Mouse (Mus musculus): ENCODE measurements around the gene Creld2. TPM values are rescaled to one million over a fixed set of nuclear protein-coding genes. Genes with fewer than 3 reads are reported as not detected.
A peak's percentile ranks its signal among the peaks of the same experiment; 100 is the strongest.

Gene Creld2
- polyA plus RNA-seq, 1 experiment from 2014 or later = 71.9 TPM

GRCm38 (mm10) chr15:88864270-88865030 lies 45.0 kb downstream of the Creld2 start:
- Histone ChIP-seq H3K4me3 (peak overlapping the region; percentile 95), H3K36me3 (peaks cover 15% of the 10 kb centered on the region), H3K9me3 (no peaks in the 10 kb centered on the region), H3K4me2 (replicated peaks) (peak overlapping the region; percentile 97), H3K9ac (peak overlapping the region; percentile 90), H3K27me3 (no peaks in the 10 kb centered on the region), H3K4me1 (peaks cover 36% of the 10 kb centered on the region), H3K27ac (peak overlapping the region; percentile 96)
- ATAC-seq (ENCODE audit: insufficient number of reproducible peaks, insufficient read depth, low FRiP score, low TSS enrichment) = peak; percentile 50
- 15% methylated on average over 22 of the region's 22 CpGs for WGBS

- Histone ChIP-seq H3K36me3 (peaks cover 15% of the 10 kb centered on the region), H3K9ac (no peak overlapping the region), H3K9me3 (no peaks in the 10 kb centered on the region), H3K27me3 (no peaks in the 10 kb centered on the region), H3K4me3 (0 out of 2 replicates have a peak overlapping the region, but pooled peaks have one; percentile 95), H3K4me2 (replicated peaks) (peak overlapping the region; percentile 97), H3K27ac (no peak overlapping the region), H3K4me1 (peaks cover 36% of the 10 kb centered on the region)
- WGBS = 79% methylated on average over 14 of the region's 14 CpGs
- ATAC-seq (ENCODE audit: insufficient number of reproducible peaks, insufficient read depth, low FRiP score, low TSS enrichment) = no peak
Measured at GRCm38 (mm10) chr15:88865061-88865460, 45.6 kb downstream of the Creld2 start.

GRCm38 (mm10) chr15:88865888-88866695 lies 46.6 kb downstream of the Creld2 start:
- H3K4me2 ChIP-seq (replicated peaks) = no peak overlapping the region
- no peak overlapping the region for H3K27ac ChIP-seq
- H3K4me1 ChIP-seq = peaks cover 36% of the 10 kb centered on the region
- H3K36me3 ChIP-seq = peaks cover 15% of the 10 kb centered on the region
- H3K9me3 ChIP-seq = no peaks in the 10 kb centered on the region
- ATAC-seq (ENCODE audit: insufficient number of reproducible peaks, insufficient read depth, low FRiP score, low TSS enrichment) = no peak
- 76% methylated on average over 4 of the region's 4 CpGs for WGBS
- H3K4me3 ChIP-seq = no peak overlapping the region
- H3K9ac ChIP-seq = no peak overlapping the region
- no peaks in the 10 kb centered on the region for H3K27me3 ChIP-seq

- Histone ChIP-seq H3K36me3 (peaks cover 15% of the 10 kb centered on the region), H3K4me3 (no peak overlapping the region), H3K4me1 (peaks cover 31% of the 10 kb centered on the region), H3K9me3 (no peaks in the 10 kb centered on the region), H3K4me2 (replicated peaks) (no peak overlapping the region), H3K27ac (peak overlapping the region; percentile 38; the same call in 1 of the 2 replicates), H3K9ac (peak overlapping the region; percentile 4; the same call in 1 of the 2 replicates), H3K27me3 (no peaks in the 10 kb centered on the region)
- ATAC-seq (ENCODE audit: insufficient number of reproducible peaks, insufficient read depth, low FRiP score, low TSS enrichment) = no peak
- 44% methylated on average over 7 of the region's 7 CpGs for WGBS
Measured at GRCm38 (mm10) chr15:88866934-88867356, 47.5 kb downstream of the Creld2 start.

GRCm38 (mm10) chr15:88867368-88868023 lies 48.0 kb downstream of the Creld2 start:
- WGBS = 8% methylated on average over 5 of the region's 5 CpGs
- no peak overlapping the region for H3K4me2 ChIP-seq (replicated peaks)
- H3K36me3 ChIP-seq = peaks cover 15% of the 10 kb centered on the region
- peak overlapping the region; percentile 38 for H3K27ac ChIP-seq
- H3K4me1 ChIP-seq = peaks cover 31% of the 10 kb centered on the region
- H3K9me3 ChIP-seq = no peaks in the 10 kb centered on the region
- ATAC-seq (ENCODE audit: insufficient number of reproducible peaks, insufficient read depth, low FRiP score, low TSS enrichment) = no peak
- H3K27me3 ChIP-seq = no peaks in the 10 kb centered on the region
- H3K4me3 ChIP-seq = no peak overlapping the region
- H3K9ac ChIP-seq = no peak overlapping the region

- peak overlapping the region; percentile 38; the same call in 1 of the 2 replicates for H3K27ac ChIP-seq
- peaks cover 15% of the 10 kb centered on the region for H3K36me3 ChIP-seq
Measured at GRCm38 (mm10) chr15:88868024-88868742, 48.7 kb downstream of the Creld2 start.

GRCm38 (mm10) chr15:88870418-88871185 lies 51.2 kb downstream of the Creld2 start:
- 67% methylated on average over 5 of the region's 5 CpGs for WGBS
- no peak for ATAC-seq (ENCODE audit: insufficient number of reproducible peaks, insufficient read depth, low FRiP score, low TSS enrichment)
- H3K36me3 ChIP-seq = peaks cover 1% of the 10 kb centered on the region

More at GRCm38 (mm10) chr15:88868024-88868742, 48.7 kb downstream of the Creld2 start:
- Histone ChIP-seq H3K9ac (no peak overlapping the region), H3K4me3 (no peak overlapping the region), H3K9me3 (no peaks in the 10 kb centered on the region), H3K27me3 (no peaks in the 10 kb centered on the region), H3K4me2 (replicated peaks) (no peak overlapping the region), H3K4me1 (peaks cover 31% of the 10 kb centered on the region)
- ATAC-seq (ENCODE audit: insufficient number of reproducible peaks, insufficient read depth, low FRiP score, low TSS enrichment) = no peak
- WGBS = 61% methylated on average over 6 of the region's 6 CpGs

GRCm38 (mm10) chr15:88874061-88874460 lies 54.6 kb downstream of the Creld2 start:
- Histone ChIP-seq H3K4me1 (no peaks in the 10 kb centered on the region), H3K9me3 (no peaks in the 10 kb centered on the region), H3K27ac (no peak overlapping the region), H3K4me3 (no peak overlapping the region), H3K27me3 (0 out of 2 replicates have a peak, but pooled peaks cover 5% of the 10 kb centered on the region), H3K36me3 (no peaks in the 10 kb centered on the region), H3K4me2 (replicated peaks) (no peak overlapping the region), H3K9ac (no peak overlapping the region)
- 91% methylated on average over 3 of the region's 3 CpGs for WGBS
- no peak for ATAC-seq (ENCODE audit: insufficient number of reproducible peaks, insufficient read depth, low FRiP score, low TSS enrichment)

More at GRCm38 (mm10) chr15:88870418-88871185, 51.2 kb downstream of the Creld2 start:
- Histone ChIP-seq H3K4me2 (replicated peaks) (no peak overlapping the region), H3K27me3 (0 out of 2 replicates have a peak, but pooled peaks cover 1% of the 10 kb centered on the region), H3K4me3 (no peak overlapping the region), H3K4me1 (peaks cover 18% of the 10 kb centered on the region), H3K27ac (no peak overlapping the region), H3K9me3 (no peaks in the 10 kb centered on the region), H3K9ac (no peak overlapping the region)

- WGBS = 92% methylated on average over 6 of the region's 6 CpGs
- Histone ChIP-seq H3K4me1 (no peaks in the 10 kb centered on the region), H3K27ac (no peak overlapping the region), H3K4me2 (replicated peaks) (no peak overlapping the region), H3K36me3 (no peaks in the 10 kb centered on the region), H3K27me3 (0 out of 2 replicates have a peak, but pooled peaks cover 5% of the 10 kb centered on the region), H3K4me3 (no peak overlapping the region), H3K9ac (no peak overlapping the region), H3K9me3 (no peaks in the 10 kb centered on the region)
- no peak for ATAC-seq (ENCODE audit: insufficient number of reproducible peaks, insufficient read depth, low FRiP score, low TSS enrichment)
Measured at GRCm38 (mm10) chr15:88874477-88874876, 55.0 kb downstream of the Creld2 start.

- H3K4me2 ChIP-seq (replicated peaks) = no peak overlapping the region; the same call in 1 of the 2 replicates
- ATAC-seq (ENCODE audit: insufficient number of reproducible peaks, insufficient read depth, low FRiP score, low TSS enrichment) = no peak; the same call in 1 of the 2 replicates
- 26% methylated on average over 10 of the region's 10 CpGs for WGBS
- no peak overlapping the region for H3K9ac ChIP-seq
- no peaks in the 10 kb centered on the region for H3K36me3 ChIP-seq
- 0 out of 2 replicates have a peak, but pooled peaks cover 5% of the 10 kb centered on the region for H3K27me3 ChIP-seq
- no peaks in the 10 kb centered on the region for H3K9me3 ChIP-seq
- H3K27ac ChIP-seq = no peak overlapping the region
- no peak overlapping the region for H3K4me3 ChIP-seq
- H3K4me1 ChIP-seq = no peaks in the 10 kb centered on the region
Measured at GRCm38 (mm10) chr15:88875625-88876081, 56.2 kb downstream of the Creld2 start.

Data from embryonic facial prominence, embryonic 12.5 days (tissue).